12 mouse cellular contexts compared by ENCODE assay signal in genomic region chr17:73230340-73230989, GRCm38 (mm10).
DNase-seq lines count a peak whose midpoint lies in the region; ATAC-seq lines count a peak whose summit lies in the region.
"Had no signal": no experiment of that assay in that cellular context is flagged by ENCODE, and none has a peak within 500 bp of the region (broad histone marks: within the 10 kb centered on the region; RNA-seq: fewer than 3 reads in every experiment).

No protein-coding gene starts in this region.

- H3K27me3 ChIP-seq in hindbrain, embryonic 14.5 days (ENCODE audit: control insufficient read depth, insufficient read depth, low read length): no peaks in the 10 kb centered on the region
- no peaks in the 10 kb centered on the region for H3K27me3 ChIP-seq in hindbrain, embryonic 11.5 days (ENCODE audit: control insufficient read depth, insufficient read depth, low read length)
- H3K27me3 ChIP-seq in midbrain, embryonic 15.5 days (replicated peaks): no peaks in the 10 kb centered on the region
- H3K27me3 ChIP-seq: embryonic facial prominence, embryonic 15.5 days had no signal

- no peaks in the 10 kb centered on the region for H3K36me3 ChIP-seq in hindbrain, embryonic 14.5 days (replicated peaks; ENCODE audit: control insufficient read depth, insufficient read depth)
- no peaks in the 10 kb centered on the region for H3K36me3 ChIP-seq in hindbrain, embryonic 11.5 days (ENCODE audit: control insufficient read depth, insufficient read depth, low read length)
- no peaks in the 10 kb centered on the region for H3K36me3 ChIP-seq in midbrain, embryonic 15.5 days (replicated peaks)
- H3K36me3 ChIP-seq: embryonic facial prominence, embryonic 15.5 days had no signal

- ATAC-seq in hindbrain, embryonic 14.5 days (ENCODE audit: low FRiP score): peak; percentile 28; the same call in 1 of the 2 replicates
- no peak for ATAC-seq in hindbrain, embryonic 11.5 days (ENCODE audit: low FRiP score)
- ATAC-seq in common myeloid progenitor, adult 5-6 weeks (replicated peaks; ENCODE audit: low read depth, poor library complexity, severe bottlenecking): peak; percentile 30; the same call in 1 of the 2 replicates
- ATAC-seq in midbrain, embryonic 15.5 days (replicated peaks): peak; percentile 73; the same call in 1 of the 2 replicates

- DNase-seq in adrenal gland, postnatal 10 days: peak; percentile 23
- no peak for DNase-seq in adrenal gland, adult 8-10 months
- peak; percentile 48 for DNase-seq in hindbrain, embryonic 14.5 days (ENCODE audit: low spot score)
- no peak for DNase-seq in hindbrain, embryonic 11.5 days (ENCODE audit: low spot score)
- no peak for DNase-seq in gastrocnemius, adult 18-20 months (ENCODE audit: low spot score)
- DNase-seq in thymus, postnatal 4 days: no peak
- DNase-seq: cerebellum, postnatal 36 days; kidney, adult 8-10 months; lung, embryonic 14.5 days had no signal

- no peak overlapping the region for H3K27ac ChIP-seq in hindbrain, embryonic 14.5 days
- no peak overlapping the region for H3K27ac ChIP-seq in hindbrain, embryonic 11.5 days (ENCODE audit: low read depth, low read length)
- H3K27ac ChIP-seq in midbrain, embryonic 15.5 days: no peak overlapping the region
- H3K27ac ChIP-seq: embryonic facial prominence, embryonic 15.5 days had no signal

- no peak overlapping the region for H3K4me3 ChIP-seq in hindbrain, embryonic 14.5 days (replicated peaks; ENCODE audit: low read length)
- H3K4me3 ChIP-seq in hindbrain, embryonic 11.5 days (ENCODE audit: low read depth, low read length): no peak overlapping the region
- H3K4me3 ChIP-seq in midbrain, embryonic 15.5 days: no peak overlapping the region
- H3K4me3 ChIP-seq: embryonic facial prominence, embryonic 15.5 days had no signal

- 57% methylated on average over 12 of the region's 12 CpGs for WGBS in hindbrain, embryonic 14.5 days
- WGBS in hindbrain, embryonic 11.5 days: 78% methylated on average over 12 of the region's 12 CpGs
- WGBS in midbrain, embryonic 15.5 days: 61% methylated on average over 12 of the region's 12 CpGs

- H3K4me2 ChIP-seq in hindbrain, embryonic 14.5 days (replicated peaks): no peak overlapping the region
- H3K4me2 ChIP-seq in hindbrain, embryonic 11.5 days (replicated peaks; ENCODE audit: low read depth, low read length): no peak overlapping the region
- no peak overlapping the region for H3K4me2 ChIP-seq in midbrain, embryonic 15.5 days
- H3K4me2 ChIP-seq: embryonic facial prominence, embryonic 15.5 days; lung, embryonic 14.5 days had no signal

- peaks cover 15% of the 10 kb centered on the region for H3K4me1 ChIP-seq in hindbrain, embryonic 14.5 days (replicated peaks; ENCODE audit: control insufficient read depth, insufficient read depth, low read length)
- no peaks in the 10 kb centered on the region; the same call in 1 of the 2 replicates for H3K4me1 ChIP-seq in hindbrain, embryonic 11.5 days (replicated peaks; ENCODE audit: control insufficient read depth, insufficient read depth, low read length)
- peaks cover 13% of the 10 kb centered on the region for H3K4me1 ChIP-seq in midbrain, embryonic 15.5 days

- no peak overlapping the region for H3K9ac ChIP-seq in hindbrain, embryonic 14.5 days
- H3K9ac ChIP-seq in hindbrain, embryonic 11.5 days (ENCODE audit: low read depth, low read length): no peak overlapping the region
- H3K9ac ChIP-seq in midbrain, embryonic 15.5 days: no peak overlapping the region
- H3K9ac ChIP-seq: embryonic facial prominence, embryonic 15.5 days; lung, embryonic 14.5 days had no signal

- H3K9me3 ChIP-seq in hindbrain, embryonic 14.5 days (ENCODE audit: control insufficient read depth, low read length): no peaks in the 10 kb centered on the region
- no peaks in the 10 kb centered on the region for H3K9me3 ChIP-seq in hindbrain, embryonic 11.5 days (ENCODE audit: control insufficient read depth, low read length)
- H3K9me3 ChIP-seq in midbrain, embryonic 15.5 days: no peaks in the 10 kb centered on the region
- H3K9me3 ChIP-seq: embryonic facial prominence, embryonic 15.5 days had no signal

Comparison
In these comparisons a context has a peak if more than half of its experiments do, and no peak if none do; other contexts are left out.
1. DNase-seq: peak in adrenal gland, postnatal 10 days (single experiment) and hindbrain, embryonic 14.5 days (single experiment); none in adrenal gland, adult 8-10 months (single experiment), hindbrain, embryonic 11.5 days (single experiment), gastrocnemius, adult 18-20 months (single experiment) and thymus, postnatal 4 days (single experiment).